Mouse (Mus musculus) left cerebral cortex, adult 18-20 months (tissue): ENCODE data around the gene Ndufv1. TPM values are rescaled to one million over a fixed set of nuclear protein-coding genes. Genes with fewer than 3 reads are reported as not detected.
"Not testable (repeated sequence)": the region's sequence is repeated elsewhere in the genome, so short reads cannot be mapped to it uniquely, and the experiment has no call there.

Experiments
- DNase-seq, 2 experiments: peaks; one replicate each; pipeline ENCODE4 v3.0.0; 2021 to 2022; ENCODE audit warnings: low spot score in 2 of 2, mixed read lengths in 1 of 2
- long read RNA-seq, 2 experiments: library from polyadenylated mRNA; stranded (forward); transcript quantifications; one replicate each; pipeline ENCODE4 v2.0.0; 2021
- total RNA-seq, 2 experiments: library from RNA; stranded (reverse); gene quantifications; 2 replicates each; pipeline ENCODE4 v1.2.3; 2021

Ndufv1 gene
- 100 to 1,000 TPM; 265 to 266 TPM for total RNA-seq
- long read RNA-seq, experiment 1, transcript Ndufv1-201 (10 exons, 1,661 nt): major isoform, 303 of 373 reads
- long read RNA-seq, experiment 1, partial matches to known transcripts: 26 of 373 reads
- long read RNA-seq, experiment 1, other reads (novel, unspliced or antisense): 41 of 373 reads
- long read RNA-seq, experiment 2, transcript Ndufv1-201 (10 exons, 1,661 nt): major isoform, 271 of 309 reads
- long read RNA-seq, experiment 2, partial matches to known transcripts: 18 of 309 reads
- long read RNA-seq, experiment 2, other reads (novel, unspliced or antisense): 18 of 309 reads

DNA sequence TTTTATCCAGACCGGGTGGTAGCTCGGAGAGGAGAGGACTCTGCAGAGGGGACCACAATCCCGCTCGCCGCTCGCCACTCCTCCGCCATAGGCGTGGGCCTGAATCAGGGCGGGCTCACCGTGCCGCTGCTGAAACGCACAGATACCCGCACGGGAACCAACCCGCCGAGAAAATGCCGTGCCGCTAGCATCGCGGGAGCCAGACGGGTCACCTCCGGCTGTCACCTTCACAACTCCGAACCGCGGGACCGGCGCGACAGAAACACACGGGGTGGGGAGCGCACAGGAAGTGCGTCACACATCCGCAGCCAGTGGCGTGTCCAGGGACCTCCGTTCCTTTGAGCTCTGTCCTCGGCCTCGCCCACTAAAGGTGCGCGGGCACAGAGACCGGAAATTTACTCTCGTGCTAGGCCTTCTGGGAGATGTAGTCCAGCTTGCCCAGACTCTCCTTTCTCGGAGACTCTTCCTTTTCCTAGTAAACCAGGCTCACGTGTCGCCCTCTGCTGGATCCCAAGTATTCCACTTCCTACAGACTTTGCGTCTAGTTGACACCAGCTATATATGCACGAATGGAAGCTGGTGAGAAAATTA lies at the start of gene Ndufv1:
TSS of gene Ndufv1 (minus strand) at position 375 of the 591 bp plus-strand sequence.
- DNase-seq: peak; percentile 96 to 99

DNA sequence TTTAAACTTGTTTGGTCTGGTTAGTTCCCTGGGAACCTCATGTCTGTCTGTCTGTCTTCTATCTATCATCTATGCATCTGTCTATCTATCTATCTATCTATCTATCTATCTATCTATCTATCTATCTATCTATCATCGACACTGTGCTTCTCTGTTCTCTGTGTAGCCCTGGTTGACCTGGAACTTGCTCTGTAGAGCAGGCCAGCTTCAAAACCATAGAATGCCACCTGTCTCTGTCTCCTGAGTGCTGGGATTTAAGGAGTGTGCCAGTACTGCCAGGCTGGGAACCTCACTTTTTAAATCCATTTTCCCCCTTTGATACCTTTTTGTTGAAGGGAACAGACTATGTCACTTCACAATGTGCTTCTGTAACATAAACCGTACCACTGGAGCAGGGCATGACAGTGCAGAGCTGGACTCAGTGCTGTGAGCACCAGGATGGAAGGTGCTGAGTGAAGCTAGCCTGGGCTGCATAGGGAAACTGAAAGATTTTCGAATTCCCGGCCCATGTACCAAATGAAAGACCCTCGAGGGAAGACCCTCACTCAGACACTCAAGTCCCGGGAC lies 48.4 kb upstream of the Ndufv1 start:
- DNase-seq: no peak

DNA sequence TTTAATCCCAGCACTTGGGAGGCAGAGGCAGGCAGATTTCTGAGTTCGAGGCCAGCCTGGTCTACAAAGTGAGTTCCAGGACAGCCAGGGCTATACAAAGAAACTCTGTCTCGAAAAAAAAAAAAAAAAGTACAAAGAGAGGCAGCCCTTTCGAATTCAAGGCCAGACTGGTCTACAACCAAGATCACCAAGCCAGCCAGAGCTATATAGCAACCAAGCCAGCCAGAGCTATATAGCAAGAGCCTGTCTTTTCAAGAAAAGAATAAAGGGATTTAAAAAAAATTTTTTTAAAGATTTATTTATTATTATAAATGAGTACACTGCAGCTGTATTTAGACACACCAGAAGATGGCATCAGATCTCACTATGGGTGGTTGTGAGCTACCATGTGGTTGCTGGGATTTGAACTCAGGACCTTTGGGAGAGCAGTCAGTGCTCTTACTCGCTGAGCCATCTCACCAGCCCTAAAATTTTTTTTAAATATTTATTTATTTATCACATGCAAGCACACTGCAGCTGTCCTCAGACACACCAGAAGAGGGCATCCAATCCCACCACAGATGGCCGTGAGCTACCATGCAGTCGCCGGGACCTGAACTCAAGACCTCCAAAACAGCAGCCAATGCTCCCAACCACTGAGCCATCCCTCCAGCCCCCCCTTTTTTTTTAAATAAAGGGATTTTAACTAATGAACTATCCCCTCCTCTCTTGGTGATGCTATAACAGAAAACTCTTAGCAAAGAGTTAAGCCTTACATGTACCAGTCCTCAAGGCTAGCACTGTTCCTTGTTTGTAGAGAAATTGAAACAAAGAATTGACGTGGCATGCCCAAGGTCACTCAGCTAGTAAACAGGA lies 47.7 kb upstream of the Ndufv1 start:
- not testable (repeated sequence) for DNase-seq

DNA sequence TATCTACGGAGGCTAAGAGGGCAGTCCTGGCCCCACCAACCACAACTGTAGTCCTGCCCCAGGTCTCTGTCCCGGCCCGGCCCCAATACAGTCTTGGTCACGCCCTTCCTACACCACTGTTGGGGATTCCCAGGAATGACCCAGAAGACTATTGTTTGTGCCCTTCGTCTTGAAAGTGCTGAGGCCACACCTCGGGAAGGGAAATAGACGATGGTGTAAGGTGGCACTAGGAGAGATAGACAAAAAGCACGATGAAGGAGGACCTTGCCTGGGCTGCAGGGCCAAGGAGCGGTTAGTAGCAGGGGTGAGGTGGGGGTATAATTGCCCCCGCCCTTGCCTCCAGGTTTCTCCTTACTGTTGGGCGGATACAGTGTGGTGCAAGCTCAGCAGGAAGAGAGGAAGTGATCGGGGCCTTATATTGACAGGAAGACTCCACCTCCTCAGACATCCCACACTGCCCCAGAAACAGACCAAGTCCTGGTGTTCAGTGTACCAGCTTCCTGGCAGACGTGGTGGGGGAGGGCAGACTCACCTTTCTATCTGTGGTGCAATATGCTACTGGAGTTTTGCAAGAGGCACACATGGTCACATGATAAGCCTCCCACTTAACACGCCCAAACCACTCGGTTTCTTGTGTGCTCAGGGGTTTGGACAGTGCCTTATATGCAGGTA lies 46.6 kb upstream of the Ndufv1 start, which contains the start of gene Gstp3:
TSS of gene Gstp3 (minus strand) at position 501 of the 672 bp plus-strand sequence.
- DNase-seq: no peak

DNA sequence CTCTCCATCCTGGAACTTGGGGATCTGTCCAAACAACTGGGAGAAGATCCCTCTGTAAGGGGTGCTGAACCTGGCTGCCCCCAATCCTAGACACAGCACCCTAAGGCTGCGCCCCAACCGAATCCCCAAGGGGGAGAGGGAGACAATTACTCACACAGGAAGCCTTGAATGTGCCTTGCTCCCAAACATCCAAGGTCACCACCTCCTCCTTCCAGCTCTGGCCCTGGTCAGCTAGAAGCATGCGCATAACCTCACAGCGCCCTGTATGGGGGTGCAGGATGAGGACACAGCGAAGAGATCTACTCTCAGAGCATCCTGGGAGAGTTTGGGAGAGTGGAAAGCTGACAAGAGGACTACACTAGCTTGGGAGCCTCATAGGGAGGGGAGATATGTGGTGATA lies 46.0 kb upstream of the Ndufv1 start:
- DNase-seq: no peak

DNA sequence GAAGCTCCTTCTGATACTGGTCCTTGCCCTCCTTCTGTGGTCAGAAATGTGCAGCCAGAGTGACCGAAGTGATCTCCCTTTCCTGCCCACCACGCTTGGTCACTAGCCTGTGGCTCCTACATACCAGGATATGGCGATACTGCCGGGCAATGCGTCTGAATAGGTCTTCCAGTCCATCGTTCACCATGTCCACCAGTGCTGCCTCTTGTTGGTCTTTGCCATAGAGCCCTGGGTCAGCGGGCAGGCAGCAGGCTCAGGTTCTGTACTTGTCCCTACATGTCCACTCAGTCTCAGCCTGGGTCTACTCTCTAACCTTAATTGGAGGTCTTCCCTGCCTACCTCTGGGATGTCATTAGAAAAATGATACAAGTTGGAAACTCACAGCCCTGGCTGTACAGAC lies 45.4 kb upstream of the Ndufv1 start:
- DNase-seq: no peak

DNA sequence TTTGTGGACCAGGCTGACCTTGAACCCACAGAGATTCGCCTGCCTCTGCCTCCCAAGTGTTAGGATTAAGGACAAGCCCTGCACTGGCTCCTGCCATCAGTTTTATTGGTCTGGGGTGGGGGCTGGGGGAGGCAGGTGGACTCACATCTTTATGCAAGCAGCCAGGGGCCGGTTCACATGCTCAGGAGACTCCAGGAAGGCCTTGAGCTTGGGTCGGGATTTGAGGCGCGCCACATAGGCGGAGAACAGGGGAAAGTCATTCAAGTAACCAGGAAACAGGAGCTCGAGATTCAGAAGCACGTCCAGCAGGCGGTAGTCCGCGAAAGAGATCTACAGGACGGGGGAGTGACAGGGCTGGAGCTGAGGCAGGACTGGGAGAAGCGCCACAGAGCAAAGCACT lies 44.8 kb upstream of the Ndufv1 start:
- DNase-seq: no peak

DNA sequence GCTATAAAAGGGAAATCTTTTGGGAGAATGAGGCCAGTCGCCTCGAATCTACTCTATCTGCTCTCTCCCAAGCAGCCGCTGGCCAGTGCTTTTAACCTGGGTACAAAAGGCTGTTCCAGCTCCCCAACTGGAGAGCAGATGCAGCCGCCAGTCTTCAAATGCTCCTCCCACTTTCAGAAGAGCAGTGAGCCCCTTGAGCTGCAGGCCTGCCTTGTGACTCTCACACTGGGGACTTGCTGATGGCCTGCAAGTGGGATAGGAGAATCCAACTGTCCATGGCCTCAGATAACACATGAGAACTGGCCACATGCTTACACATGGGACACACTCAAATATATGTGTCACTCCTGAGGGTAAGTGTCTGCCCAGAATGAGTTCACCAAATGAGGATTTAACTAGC lies 44.1 kb upstream of the Ndufv1 start:
- no peak for DNase-seq

DNA sequence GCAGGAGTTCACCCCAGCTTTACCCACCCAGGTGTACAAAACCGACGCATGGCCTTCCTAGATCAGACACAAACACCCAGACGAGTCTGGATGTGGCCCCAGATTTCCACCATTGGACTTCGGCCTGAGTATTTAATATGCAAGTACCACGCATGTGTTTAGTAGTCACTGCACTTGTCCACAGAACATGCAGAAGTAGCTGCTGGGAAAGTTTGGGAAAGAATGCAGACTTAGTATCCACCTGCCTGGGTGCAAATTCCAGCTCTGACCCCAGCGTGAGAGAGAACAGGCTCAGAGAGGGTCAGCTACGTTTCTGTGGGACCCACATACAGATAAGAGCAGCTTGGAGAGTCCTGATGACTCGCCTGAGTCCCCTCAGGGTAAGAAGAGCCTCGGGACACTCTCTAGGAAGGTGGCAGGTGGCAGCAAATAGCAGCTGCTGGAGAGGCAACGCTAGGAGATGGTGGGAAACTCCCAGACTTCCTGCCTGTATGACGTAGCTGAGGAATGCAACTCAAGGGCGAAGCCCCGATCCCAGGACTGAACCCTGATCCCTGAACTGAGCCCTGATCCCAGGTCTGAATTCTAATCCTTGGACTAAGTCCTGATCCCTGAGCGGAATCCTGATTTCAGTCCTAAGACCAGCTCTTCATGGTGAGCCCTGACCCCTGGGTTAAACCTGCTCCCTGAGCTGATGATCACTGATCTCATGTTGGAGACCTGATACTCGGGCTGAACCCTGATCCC lies 43.5 kb upstream of the Ndufv1 start:
- DNase-seq: no peak

DNA sequence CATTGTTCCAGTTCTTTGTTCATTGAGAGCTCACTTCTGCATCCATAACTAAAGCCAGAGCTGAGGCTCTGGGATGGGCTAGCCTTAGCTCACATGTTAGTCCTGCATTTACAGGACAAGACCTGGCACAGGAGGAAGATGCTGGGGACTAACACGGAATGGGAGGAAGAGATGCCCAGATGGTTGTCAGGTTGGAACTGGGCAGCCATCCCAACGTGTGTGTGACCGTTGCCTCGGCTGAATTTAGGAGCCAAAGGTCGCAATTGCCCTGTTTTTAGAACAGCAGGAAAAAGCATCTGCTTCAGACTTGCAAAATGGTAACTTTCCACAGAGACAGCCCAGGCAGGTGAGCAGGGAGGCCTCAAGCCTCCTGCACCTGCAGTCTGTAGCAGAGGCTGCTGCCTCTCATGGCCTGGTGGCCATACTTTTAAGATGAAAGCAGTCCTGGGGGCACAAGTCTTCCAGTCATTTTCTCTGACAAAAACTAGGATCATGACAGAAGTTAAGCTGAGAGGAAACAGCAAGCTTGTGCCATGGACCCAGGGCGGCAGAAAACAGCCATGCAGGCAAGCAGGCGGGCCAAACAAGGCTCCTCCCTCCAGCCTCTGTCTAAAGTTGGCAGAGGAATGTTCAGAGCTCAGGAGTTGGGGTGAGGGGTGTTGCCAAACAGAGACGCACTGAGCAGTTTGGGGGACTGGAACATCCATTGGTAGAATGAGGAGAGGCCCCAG lies 42.8 kb upstream of the Ndufv1 start:
- DNase-seq: no peak

DNA sequence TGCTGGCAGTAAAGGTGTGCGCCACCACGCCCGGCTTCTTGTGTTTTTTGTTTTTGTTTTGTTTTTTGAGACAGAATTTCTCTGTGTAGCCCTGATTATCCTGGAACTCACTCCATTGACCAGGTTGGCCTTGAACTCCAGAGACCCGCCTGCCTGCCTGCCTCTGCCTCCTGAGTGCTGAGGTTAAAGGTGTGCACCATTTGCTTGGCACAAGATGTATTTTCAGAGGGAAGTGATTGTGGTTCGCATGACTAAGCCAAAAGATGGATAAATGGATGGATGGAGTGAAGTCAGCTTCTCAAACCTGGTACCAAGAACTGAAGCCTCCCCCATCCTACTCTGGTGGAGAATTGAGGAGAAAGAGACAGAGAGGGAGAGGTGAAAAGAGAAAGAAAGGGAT lies 42.0 kb upstream of the Ndufv1 start:
- DNase-seq: no peak

DNA sequence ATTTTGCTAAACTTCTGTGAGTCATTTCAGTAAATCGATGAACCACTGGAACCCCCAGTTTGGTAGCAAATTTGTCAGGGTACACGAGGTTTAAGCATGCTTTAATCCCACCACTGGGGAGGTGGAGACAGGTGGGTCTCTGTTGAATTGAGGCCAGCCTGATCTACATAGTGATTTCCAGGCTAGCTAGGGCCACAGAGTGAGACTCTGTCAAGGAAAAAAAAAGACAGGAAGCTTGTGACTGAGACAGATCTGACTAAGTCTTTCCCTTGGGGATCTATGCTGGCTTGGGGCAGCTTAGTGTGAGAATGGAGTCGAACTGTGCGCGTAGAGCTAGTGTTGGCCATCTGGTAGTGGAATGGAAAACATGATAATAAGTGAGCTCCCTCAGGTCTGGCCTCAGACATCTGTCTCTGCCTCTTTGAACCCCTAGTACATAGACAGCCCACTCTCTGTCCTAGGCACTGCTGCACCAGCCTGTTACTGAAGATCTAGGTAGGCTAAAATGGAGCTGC lies 40.0 kb upstream of the Ndufv1 start:
- no peak for DNase-seq

DNA sequence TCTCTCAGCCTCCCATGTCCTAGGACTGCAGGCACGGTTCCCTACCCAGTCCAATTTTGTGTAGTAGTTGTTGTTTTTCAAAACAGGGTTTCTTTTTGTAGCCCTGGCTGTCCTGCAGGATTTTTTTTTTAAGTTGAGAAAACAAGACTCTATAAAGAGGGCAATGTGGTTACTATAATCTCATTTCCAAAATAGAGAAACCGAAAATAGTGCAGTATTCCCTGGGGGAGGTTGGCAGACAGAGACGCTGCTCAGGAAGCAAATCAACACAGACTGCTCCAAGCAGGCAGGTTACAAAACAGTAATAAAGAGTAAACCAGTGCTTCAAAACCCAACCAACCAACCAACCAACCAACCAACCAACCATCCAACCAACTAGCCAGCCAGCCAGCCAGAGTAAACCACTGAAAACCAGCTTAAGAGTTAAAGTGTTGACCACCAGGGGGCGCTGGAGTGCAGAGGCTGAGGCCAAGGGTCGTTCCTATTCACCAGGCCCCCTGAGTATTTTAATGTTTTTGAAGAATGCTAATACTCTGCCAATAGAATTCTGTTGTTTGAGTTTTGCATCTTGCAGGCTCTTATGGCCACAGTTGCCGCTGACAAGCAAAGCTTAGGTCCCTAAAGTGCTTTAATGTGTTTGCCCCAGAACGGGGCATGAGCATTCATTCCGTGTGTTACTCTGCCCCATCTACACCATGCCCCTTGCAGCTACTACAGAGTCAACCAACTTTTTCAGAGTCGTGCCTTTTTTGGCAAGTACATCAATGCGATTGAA lies 39.3 kb upstream of the Ndufv1 start:
- peak; percentile 32 to 60 for DNase-seq

DNA sequence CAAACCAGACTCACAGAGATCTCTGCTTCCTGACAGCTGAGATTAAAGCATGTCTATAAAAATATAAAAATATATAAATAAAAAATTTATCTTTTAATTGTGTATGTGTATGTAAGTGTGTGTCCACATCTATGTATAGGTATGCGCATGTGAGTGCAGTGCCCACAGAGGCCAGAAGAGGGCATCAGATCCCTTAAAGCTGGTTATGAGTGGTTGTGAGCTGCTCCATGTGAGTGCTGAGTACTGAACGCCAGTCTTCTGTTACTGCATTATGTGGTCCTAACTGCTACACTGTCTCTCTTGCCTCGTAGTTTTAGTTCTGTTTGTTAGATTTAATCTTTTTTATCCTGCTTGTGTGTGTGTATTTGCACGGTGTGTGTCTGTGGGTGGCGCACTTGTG lies 38.4 kb upstream of the Ndufv1 start:
- no peak for DNase-seq

DNA sequence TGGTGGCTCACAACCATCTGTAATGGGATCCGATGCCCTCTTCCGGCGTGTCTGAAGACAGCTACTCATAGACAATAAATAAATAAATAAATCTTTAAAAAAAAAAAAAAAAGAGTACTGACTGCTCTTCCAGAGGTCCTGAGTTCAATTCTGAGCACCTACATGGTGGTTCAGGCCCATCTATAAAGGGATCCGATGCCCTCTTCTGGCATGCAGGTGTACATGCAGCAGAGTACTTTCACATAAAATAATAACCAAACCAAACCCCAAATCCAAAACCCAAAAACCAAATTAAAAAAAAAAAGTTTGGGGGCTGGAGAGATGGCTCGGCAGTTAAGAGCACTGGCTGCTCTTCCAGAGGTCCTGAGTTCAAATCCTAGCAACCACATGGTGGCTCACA lies 36.5 kb upstream of the Ndufv1 start:
- not testable (repeated sequence) for DNase-seq

DNA sequence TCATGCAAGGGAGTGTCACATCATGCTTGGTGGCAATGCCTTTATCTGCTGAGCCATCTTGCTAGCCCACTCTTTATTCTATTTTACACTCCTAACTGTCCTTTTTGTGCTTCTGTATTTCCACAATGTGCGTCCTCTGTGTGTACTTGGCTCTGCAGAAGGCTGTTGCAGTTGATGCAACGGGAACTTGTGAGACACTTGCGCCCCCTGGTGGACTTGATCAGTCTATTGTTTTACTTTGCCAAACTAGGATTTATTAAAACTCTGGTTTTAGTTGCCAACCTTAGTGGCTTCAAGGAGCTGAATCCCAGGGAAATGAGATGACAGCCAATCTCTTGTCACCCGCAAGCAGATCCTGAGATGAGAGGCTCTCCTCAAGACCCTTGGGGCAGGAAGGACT lies 35.3 kb upstream of the Ndufv1 start:
- peak; percentile 69 to 84 for DNase-seq

DNA sequence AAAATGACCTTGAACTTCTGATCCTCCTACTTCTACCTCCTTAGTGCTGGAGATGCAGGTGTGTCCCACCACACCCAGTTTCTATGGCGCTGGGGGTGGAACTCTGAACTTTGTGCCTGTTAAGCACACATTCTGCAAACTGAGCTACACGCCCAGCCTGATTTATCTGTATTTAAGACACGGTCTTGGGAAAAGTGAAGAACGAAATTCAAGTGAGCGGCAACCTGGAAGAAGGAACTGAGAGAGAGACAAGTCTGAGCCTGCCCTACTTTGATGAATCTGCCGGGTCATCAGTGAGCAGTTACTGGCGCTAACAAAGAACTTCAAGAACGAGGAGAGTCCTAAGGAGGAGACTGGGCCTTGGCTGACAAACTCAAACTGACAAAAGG lies 34.3 kb upstream of the Ndufv1 start:
- no peak for DNase-seq

DNA sequence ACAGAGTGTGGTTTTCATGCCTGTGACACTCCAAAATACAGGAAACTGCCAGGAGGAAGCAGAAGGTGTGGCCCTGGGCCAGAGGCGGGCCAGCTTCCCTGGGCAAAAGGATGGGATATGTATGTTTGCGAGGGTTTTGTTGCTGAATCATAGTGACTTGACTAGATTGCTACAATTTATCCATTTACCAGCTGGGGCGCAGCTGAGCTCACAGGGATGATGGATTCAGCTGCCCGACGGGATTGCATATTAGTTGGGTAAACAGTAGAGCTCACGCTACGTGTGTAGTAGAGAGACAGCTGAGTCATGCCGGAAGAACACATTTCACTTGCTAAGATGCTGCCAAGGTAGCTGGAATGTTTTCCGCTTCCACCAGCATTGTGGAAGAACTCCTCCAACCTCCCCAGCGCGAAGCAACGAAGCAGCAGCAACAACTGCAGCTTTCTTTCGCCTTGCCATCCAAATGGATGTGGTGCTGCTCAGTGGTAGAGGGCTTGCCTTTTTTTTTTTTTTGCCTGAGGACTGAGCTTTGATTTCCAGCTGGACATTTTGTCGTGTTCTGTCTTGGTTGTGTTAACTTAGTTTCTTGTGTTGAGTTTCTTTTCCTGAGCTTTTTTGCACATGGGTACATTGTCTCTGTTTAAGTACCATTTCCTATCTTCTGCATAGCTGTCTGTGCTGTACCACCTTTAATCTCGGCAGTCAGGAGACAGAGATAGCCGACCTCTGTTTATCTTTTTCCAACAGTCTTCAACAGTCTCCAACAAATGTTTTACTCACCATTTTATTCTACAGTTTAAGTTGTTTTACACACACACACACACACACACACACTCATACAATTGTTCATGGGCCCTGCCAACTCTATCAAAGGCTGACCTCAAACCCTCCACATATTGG lies 33.6 kb upstream of the Ndufv1 start, which contains the start of gene Gstp2:
TSS of gene Gstp2 (minus strand) at position 58 of the 900 bp plus-strand sequence.
- peak; percentile 80 to 82 for DNase-seq
